Mouse (Mus musculus) ES-CJ7 (cell line): ENCODE results near the gene Smndc1.
"Not testable (repeated sequence)": the region's sequence is repeated elsewhere in the genome, so short reads cannot be mapped to it uniquely, and the experiment has no call there.

ENCODE experiments used
- DNase-seq: peaks from one replicate; pipeline ENCODE4 v3.0.0; 2011; ENCODE audit warnings: low read depth, low spot score

Gene Smndc1

GRCm38 (mm10) chr19:53412149-53412848 lies 21.9 kb upstream of the Smndc1 start:
- DNase-seq = no peak

- DNase-seq = no peak
These were observed 19.4 kb upstream of the Smndc1 start for GRCm38 (mm10) chr19:53409663-53410307.

- DNase-seq = no peak
These were observed 18.0 kb upstream of the Smndc1 start for GRCm38 (mm10) chr19:53408398-53408797.

GRCm38 (mm10) chr19:53407350-53407749 lies 17.0 kb upstream of the Smndc1 start:
- DNase-seq = no peak

GRCm38 (mm10) chr19:53405810-53406209 lies 15.4 kb upstream of the Smndc1 start:
- no peak for DNase-seq

GRCm38 (mm10) chr19:53404837-53405356 lies 14.5 kb upstream of the Smndc1 start:
- peak; percentile 67 for DNase-seq

- no peak for DNase-seq
These were observed 13.9 kb upstream of the Smndc1 start for GRCm38 (mm10) chr19:53404219-53404836.

- peak; percentile 69 for DNase-seq
These were observed 12.5 kb upstream of the Smndc1 start for GRCm38 (mm10) chr19:53402741-53403432.

GRCm38 (mm10) chr19:53400332-53401110 lies 10.1 kb upstream of the Smndc1 start:
- DNase-seq = no peak

GRCm38 (mm10) chr19:53399213-53399612 lies 8.8 kb upstream of the Smndc1 start:
- DNase-seq = no peak

GRCm38 (mm10) chr19:53397451-53398233 lies 7.3 kb upstream of the Smndc1 start:
- no peak for DNase-seq

- DNase-seq = not testable (repeated sequence)
These were observed 5.4 kb upstream of the Smndc1 start for GRCm38 (mm10) chr19:53395805-53396204.

- DNase-seq = not testable (repeated sequence)
These were observed 4.6 kb upstream of the Smndc1 start for GRCm38 (mm10) chr19:53394956-53395355.

- peak; percentile 70 for DNase-seq
These were observed 4.2 kb upstream of the Smndc1 start for GRCm38 (mm10) chr19:53394552-53394951.

GRCm38 (mm10) chr19:53393646-53394045 lies 3.3 kb upstream of the Smndc1 start:
- DNase-seq = no peak

- DNase-seq = peak; percentile 91
These were observed 2.5 kb upstream of the Smndc1 start for GRCm38 (mm10) chr19:53392781-53393343.

GRCm38 (mm10) chr19:53391787-53392186 lies 1.4 kb upstream of the Smndc1 start:
- peak; percentile 58 for DNase-seq

GRCm38 (mm10) chr19:53391386-53391785 lies 1.0 kb upstream of the Smndc1 start:
- DNase-seq = no peak

GRCm38 (mm10) chr19:53389851-53390431 lies 437 bp downstream of the Smndc1 start:
- no peak for DNase-seq

- no peak for DNase-seq
These were observed 961 bp downstream of the Smndc1 start for GRCm38 (mm10) chr19:53389417-53389816.
